Mouse (Mus musculus) cerebellum, postnatal 10 days (tissue): ENCODE measurements around the gene Npas1.

ENCODE experiments used
- DNase-seq, 2 experiments: peaks; one replicate each; pipeline ENCODE4 v3.0.0; 2021; ENCODE audit warnings: mixed read lengths in 2 of 2

Npas1 gene

DNA sequence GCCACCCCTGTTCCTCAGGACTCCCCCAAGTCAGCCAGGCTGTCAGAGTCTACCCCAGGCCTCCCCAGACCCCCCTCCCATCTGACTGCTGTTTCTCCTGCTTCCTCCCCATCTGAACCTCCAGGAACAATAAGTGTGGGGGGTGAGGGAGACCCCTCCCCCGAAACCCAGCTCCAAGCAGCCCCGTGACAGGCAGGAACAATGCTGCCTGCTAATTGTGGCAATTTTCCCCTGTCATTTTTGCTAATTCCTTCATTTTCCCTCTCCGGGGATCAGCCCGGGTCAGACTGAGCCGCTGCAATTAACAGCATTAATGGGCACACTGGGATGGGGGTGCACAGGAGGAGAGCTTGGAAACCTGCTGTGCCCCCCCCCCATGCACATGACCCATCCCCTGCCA is 9.4 kb downstream of the Npas1 start:
- DNase-seq: no peak

DNA sequence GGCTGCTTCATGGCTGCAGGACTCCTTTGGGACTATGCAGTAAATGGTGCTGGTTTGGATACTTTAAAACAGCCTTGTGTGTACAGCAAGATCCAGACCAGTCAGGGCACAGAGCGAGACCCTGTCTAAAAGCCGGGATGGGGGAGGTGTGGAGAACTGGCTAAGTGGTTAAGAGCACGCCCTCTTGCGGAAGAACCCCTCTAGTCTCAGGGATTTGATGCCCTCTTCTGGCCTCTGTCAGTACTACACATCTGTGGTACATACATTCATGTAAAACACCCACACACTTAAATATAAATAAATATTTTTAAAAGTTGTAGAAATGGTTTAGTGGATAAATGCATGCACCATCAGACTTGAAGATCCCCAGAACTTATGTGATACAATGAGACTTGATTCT is 11.0 kb downstream of the Npas1 start:
- DNase-seq: peak in 1 of 2 experiments; percentile 53

DNA sequence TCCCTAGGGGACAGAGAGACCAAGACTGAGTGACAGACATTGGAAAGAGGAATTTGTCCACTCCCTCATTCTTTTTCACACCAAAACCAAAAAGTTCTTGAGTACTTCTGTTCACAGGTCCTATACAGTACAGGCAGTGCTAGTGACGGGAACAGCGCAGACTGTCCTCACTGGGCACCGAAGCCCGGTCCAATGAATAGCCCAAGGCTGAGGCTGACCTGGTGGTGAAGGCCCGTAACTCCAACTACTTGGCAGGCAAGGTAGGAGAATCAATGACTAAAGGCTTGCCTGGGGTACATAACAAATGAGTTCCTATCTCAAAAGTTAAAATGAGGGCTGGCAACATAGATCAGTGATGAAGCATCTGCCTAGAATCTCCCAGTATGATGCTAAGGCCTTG is 12.0 kb downstream of the Npas1 start:
- DNase-seq: no peak

DNA sequence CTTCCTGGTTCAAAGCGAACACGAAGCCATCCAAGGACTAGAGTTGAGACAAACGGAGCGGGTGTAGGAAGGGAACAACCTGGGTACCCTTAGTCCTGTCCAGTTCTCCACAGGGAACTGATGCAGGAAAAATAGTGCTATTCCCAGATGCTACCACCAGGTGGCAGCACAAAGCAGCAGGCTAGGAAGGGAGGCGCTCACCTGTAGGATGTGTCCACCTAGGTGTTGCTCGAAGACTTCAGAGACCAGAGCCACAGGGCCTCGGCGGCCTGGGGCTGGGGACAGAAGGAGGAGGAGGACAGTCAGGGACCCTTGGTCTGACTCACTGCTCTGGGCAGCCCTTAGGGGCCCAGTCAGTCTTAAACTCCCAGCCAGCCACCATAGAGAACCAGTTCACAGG is 12.4 kb downstream of the Npas1 start:
- DNase-seq: peak; percentile 88 to 91

DNA sequence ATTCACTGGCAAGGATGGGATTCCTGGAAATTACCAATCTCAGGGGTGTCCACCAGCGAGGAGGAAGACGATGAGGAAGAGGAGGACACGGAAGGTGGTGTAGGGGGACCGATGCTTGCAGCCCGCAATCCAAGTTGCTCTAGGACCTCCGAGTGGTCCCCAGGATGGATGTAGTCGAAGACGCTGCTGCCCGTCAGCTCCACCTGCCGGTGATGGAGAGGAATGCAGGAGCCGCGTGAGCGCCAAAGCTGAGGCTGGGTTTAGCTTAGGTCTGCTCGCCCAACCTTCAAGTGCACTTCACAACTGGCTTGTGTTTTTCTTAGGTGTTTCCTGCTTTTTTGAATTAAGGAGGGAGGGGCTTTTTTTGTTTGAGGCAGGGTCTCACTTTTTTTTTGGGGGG is 14.3 kb downstream of the Npas1 start:
- peak; percentile 93 to 95 for DNase-seq

DNA sequence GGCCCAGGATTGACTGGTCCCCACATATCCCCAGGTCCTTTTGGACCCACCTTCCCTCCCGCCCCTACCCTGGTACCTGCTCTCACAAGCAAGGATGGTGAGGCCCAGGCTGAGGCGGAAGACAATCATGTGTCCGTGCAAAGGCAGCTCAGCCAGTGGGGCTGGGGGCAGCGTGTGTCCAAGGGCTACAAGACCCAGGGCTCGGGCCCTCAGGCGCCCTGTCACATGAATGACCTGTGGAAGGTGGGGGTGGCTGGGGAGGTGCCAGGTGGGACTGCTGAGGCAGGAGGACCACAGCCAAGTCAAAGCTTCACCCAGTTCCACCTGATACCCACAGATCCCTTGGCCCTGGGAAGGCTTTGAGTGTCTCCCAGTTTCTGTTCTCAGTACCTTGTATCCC is 15.8 kb downstream of the Npas1 start:
- peak; percentile 47 to 53 for DNase-seq

DNA sequence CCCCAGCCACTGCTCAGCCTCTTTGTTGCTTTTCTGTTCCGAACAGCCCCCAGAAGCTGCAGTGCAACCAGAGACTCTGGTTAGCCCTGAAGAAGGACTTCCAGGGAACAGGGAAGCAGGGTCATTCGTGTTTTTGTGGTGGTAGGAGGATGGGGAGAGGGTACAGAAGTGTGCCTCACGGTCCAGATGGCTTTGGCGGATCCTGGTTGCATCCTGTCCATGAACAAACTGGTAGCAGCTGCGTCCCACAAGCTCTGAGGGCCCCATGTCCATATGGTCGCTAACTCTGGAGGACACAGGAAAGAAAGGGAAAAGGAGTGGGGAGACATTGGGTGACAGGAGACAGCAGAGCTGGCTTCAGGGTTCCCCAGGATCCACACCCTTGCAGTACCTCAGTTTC is 16.4 kb downstream of the Npas1 start:
- DNase-seq: peak; percentile 41 to 56

DNA sequence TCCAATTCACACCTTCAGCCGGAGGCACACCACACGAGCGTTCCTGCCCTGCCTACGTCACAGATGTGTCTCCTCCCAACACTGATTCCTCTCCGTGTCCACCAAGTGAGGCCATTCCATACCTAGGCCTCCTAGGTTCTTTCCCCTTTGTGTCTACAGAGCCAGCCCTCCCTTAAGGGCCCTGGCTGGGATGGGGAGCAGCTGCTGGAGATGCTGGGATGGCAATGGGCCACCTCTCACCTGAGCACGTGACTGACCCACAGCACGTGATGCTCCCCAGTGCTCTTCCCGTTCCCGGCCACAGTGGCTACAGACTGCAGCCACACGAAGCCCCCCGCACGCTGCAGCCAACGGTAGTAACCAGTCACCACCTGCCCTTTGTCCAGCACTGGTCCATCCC is 17.0 kb downstream of the Npas1 start:
- DNase-seq: peak; percentile 70 to 71

DNA sequence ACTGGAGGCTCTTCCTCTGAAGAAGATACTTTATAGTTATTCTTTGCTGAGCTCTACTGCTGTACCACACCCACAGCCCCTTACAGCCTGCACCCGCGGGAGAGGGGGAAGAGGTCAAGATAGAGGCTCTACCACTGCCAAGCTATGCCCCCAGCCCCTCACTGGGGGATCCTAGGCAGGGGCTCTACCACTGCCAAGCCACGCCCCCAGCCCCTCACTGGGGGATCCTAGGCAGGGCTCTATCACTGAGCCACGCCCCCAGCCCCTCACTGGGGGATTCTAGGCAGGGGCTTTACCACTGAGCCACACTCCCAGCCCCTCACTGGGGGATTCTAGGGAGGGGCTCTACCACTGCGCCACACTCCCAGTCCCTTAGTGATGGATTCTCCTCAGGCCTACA is 21.2 kb downstream of the Npas1 start:
- no peak for DNase-seq

DNA sequence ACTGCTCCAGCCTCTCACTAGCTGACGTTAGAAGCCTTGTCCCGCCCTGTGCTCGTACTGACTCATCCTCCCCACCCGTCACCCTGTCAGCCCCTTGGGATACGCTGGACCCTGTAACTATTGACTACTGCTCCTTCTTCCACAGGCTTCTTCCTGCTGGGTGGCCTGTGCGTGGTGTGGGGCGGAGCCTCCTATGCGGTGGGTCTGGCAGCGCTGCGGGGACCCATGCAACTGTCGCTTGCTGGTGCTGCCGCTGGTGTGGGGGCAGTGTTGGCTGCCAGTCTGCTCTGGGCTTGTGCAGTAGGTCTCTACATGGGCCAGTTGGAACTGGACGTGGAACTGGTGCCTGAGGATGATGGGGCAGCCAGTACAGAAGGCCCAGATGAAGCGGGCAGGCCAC is 22.5 kb downstream of the Npas1 start:
- DNase-seq: no peak

DNA sequence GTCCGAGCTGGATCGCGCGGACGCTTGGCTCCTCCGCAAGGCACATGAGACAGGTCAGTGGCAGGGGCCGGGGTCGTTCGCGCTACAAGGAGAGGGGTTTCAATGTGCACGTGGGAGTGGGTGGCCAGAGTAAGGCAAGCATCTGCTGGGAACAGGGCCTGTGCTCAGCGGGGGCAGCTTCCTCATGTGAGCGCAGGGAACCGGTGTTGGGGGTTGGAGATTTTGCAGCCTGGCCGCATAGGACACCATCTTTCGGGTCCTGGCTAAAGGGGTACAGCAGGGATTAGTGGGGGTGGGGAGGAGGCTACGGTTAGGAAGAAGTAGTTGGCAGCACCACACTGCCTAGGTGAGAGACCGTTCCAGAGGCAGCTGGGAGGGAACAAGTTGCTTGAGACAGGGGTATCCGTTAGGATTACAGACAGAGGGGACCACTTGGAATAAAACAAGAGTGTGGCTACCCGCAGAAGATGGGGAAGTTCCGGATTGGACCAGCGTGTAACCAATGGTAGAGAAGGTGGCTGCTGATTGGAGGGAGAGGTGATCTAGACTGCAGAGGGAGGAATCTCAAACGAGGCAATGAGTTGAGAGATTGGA is 24.3 kb downstream of the Npas1 start:
- peak; percentile 73 to 74 for DNase-seq

DNA sequence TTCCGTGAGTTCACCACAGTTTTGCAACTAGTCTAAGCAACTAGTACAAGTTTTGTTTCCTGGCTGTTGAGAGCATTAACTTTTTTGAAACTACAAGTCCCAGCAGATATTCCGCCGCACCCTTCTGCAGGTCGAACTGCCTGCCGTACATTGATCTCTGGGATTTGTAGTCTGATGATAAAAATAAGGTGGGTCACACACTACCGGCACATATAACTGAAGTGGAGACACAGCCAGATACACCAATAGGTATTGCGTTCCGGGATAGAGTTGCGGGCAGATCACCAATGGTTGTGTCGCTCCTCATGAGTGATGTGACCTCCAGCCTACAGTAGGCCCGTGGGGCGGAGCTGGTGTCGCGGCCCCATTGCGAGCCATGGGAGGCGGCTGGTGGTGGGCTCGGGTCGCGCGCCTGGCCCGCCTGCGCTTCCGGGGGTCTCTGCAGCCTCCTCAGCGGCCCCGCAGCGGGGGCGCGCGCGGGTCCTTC is 24.9 kb downstream of the Npas1 start, which contains the start of gene Tmem160:
TSS of gene Tmem160 (plus strand) at position 193 of the 487 bp plus-strand sequence.
- DNase-seq: peak; percentile 93 to 94

DNA sequence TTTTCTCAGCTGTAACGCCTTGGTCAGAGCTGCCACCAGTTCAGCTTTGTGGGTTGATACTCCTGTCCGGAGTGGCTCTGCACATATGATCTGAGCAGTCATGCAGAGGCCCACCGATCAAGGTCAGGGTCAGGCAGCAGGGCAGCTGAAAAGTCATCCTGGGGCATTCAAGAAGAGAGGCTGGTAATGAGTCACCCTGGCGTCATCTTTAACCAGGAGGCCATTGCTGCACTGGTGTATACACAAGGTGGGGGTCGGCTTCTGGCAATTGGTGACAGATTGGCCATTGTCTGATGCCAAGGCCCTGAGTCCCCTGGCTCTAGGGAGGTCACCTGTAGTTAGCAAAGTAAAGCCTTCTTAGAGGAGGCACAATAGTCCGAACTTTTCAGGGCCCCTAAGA is 25.9 kb downstream of the Npas1 start:
- no peak for DNase-seq

DNA sequence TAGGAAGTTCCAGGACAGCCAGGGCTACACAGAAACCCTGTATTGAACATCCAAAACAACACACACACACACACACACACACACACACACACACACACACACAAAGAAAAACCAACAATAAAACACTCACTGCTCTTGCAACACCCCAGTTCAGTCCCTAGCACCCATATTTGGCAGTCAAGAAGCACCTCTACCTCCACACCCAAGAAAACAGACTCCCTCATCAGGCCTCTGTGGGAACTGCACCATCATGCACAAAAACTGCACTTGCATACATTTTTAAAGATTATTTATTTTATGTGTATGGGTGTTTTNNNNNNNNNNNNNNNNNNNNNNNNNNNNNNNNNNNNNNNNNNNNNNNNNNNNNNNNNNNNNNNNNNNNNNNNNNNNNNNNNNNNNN is 36.3 kb downstream of the Npas1 start:
- no peak for DNase-seq

DNA sequence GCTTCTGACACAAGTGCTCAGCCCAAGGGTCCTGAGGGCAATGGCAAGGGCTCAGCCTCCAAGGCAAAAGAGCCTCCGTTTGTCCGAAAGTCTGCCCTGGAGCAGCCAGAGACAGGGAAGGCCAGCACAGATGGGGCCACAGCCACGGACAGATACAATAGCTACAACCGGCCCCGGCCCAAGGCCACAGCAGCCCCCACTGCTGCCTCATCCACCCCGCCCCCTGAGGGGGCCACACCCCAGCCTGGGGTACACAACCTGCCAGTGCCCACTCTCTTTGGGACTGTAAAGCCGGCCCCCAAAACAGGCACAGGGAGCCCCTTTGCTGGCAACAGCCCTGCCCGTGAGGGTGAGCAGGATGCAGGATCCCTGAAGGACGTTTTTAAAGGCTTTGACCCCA is 42.4 kb downstream of the Npas1 start:
- DNase-seq: no peak

DNA sequence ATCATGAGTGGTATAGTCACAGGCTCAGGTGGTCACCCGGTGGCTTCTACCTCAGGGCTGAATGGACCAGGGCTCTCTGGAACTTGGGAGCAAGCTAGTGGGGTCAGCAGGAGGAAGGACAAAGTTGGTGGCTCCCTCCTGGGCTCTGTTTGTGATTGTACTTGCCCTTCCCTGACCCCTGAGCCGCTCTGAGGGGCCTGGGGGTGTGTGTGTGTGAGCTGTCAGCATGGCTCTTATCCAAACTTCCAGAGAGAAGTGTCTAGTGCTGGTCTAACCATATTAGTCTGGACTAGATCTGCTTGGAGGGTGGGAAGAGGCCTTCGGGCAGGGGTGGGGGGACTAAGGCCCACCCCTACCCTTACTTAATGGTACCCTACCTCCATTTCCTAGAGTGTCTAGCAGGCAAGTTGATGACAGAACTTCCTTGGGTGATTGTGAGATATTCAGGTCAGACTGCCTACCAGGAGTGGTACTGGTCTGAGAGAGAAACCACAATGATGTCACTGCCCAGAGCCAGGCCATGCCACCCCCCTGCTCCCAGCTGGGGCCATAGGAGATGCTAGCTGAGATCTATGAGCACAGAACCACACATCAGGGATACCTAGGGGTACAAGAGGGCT is 44.1 kb downstream of the Npas1 start:
- no peak for DNase-seq

DNA sequence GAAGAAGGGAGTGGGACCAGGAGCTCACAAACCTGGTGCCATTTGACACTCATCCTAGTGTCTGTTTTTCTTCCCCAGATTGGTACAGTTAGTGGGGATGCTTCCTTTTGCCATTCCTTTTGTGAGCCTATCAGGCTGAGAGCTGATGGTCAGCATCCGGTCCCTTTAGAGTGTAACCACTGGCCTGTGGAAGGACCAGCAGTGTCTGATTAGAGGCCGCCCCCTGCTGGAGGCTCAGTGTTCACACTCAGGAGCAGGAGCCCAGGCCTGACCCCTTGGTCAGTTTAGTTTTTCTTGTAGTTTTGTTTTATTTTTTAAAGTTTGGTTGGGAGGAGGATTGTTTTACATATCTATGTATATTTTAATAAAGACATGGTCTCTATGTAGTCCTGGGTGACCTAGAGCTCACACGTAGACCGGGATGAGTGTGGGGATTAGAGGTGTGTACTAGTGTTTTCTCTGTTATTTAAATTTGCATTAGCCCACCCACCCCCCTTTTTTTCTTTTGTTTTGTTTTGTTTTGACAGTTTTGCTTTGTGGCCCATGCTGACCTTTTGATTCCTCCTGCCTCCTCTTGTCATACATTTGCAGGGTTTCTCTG is 51.3 kb downstream of the Npas1 start:
- DNase-seq: peak; percentile 91 to 93

DNA sequence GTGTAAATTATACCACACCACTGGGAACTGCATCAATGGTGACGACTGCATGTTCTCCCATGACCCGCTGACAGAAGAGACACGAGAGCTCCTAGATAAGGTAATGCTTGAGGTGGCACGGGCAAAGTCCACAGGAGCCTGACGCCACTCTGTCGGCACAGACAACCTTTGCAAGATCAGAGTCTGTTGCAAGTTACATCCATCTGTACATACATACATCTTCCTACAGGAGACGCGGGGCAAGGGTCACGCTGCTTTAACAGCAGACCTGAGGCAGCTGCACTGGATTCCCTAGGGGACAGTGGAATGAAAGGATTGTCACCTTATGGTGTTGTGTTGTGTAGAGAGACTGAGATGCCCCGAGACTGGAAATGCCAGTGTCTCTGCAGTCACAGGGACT is 51.8 kb downstream of the Npas1 start:
- DNase-seq: no peak

DNA sequence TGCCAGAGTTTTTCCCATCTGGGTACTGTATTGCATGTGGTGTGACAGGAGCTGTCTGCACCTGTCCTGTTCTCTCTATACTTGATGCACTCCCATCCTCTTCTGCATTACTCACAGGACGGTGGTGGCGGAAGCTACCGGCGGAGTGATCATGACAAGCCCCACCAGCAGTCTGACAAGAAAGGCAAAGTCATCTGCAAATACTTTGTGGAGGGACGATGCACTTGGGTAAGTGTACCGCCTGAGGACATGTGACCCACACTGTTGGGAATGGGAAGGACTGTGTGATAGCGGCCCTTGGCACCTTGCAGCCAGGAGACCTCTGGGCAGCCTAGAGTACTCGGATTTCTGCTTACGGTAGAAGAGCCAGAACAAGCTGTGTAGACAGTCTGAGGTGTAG is 53.8 kb downstream of the Npas1 start:
- no peak for DNase-seq

DNA sequence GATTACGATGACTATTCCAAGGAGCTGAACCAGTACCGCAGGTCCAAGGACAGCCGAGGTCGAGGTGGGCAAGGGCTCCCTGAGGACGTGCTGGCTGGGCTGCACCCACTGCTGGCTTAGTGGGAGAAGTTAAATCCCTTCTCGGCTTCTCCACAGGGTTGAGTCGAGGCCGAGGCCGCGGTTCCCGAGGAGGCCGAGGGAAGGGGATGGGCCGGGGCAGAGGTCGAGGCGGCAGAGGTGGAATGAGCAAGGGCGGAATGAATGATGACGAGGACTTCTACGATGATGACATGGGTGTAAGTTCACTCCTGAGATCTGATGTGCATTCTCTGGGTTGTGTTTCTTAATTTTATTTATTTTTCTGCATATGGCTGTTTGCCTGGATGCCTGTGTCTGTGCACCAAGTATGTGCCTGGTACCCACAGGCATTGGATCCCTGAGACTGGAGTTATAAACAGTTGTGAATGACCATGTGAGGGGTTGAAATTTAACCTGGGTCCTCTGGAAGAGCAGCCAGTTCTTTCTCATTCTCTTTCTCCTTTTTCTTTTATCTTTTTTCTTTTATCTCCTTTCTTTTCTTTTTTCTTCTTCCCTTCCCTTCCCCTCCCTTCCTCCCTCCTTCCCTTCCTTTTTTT is 55.2 kb downstream of the Npas1 start:
- no peak for DNase-seq

DNA sequence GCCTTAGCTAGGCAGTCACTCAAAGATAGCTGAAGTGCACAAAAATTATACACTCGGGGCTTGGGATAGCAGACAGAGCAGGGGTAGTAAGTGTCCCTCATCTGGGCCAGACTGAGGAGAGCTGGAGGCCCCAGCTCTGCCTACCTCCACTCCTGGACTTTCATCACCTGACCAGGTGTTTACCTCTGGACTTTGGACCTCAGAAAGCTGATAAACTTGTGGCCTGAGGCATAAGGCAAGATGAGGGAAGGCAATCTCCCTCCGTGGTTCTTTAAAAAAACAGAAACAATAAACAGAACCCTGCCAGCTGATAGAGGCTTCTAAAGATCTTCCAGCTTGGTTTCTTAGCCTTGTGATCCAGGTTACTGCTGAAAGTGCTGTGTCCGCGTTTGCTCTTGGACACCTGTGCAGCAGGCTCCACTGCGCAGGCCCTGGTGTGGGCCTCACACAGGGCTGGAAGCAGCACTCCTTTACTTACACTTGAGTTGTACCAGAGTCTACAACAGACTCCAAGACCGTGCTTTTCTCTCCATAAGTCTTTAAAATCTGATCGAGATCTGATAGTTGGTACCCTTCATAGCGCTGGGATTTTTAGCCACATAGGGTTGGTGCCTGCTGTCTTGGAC is 56.9 kb downstream of the Npas1 start:
- DNase-seq: no peak

DNA sequence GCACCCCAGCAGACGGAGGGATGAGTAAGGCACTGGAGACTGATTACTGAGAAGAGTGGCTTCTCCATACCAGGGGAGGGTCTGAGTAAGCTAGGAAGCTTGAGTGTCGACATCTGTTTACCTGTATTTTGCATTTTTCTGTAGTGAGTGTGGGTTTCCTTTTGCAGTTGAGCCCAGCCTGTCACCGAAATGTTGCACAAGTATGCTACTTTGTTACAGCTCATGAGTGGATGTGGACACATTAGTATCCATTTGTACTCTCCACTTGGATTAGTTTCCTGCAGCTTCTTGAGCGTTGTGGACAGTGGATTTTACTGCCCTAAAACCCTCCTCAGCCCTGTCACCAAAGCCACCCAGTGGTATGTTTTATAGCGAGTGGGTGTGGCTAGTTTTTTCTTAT is 58.8 kb downstream of the Npas1 start:
- no peak for DNase-seq

DNA sequence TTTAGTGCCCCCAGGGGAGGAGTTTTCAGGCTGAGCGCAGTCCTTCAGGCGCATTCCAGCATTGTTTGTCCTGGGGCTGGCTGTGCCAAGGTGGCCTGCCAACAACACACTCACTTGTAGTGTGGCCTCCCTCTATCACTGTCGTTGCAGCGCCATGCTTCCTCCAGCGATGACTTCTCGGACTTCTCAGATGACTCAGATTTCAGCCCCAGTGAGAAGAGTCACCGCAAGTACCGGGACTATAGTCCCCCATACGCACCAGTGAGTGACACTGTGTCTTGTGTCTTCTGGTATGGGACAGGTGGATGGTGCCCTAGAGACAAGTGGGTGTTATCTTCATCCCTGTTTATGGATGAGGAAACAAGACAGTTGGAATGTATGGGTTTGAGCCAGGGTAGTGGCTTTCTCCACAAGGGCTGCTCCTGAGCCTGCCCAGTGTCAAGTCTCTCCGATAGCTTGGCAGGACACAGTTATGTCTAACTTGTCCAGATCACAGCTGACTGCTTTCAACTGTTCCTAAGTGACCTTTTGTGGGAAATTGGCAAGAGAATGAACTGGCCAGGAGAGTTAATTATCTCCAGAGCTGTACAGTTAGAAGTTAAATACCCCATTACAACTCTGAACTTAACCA is 60.3 kb downstream of the Npas1 start:
- DNase-seq: no peak
